Mouse (Mus musculus): ENCODE measurements around the gene Eps8l2. TPM values are rescaled to one million over a fixed set of nuclear protein-coding genes. Genes with fewer than 3 reads are reported as not detected.

The Eps8l2 gene
- total and polyA plus RNA-seq, 3 experiments, result 0.10 TPM; not detected in 2

- H3K79me2 ChIP-seq (ENCODE audit: control insufficient read depth, insufficient read depth, low read length, poor library complexity), result no peaks in the 10 kb centered on the region
- H3K9me3 ChIP-seq (replicated peaks; ENCODE audit: insufficient read depth, low read length), result no peaks in the 10 kb centered on the region
- DNase-seq (ENCODE audit: low read depth, low spot score), result no peak
- TF ChIP-seq POLR2AphosphoS5 (IDR thresholded peaks at IDR 0.05; ENCODE audit: borderline replicate concordance, low read depth, low read length), result no peak
- peaks cover 0 to 4% of the 10 kb centered on the region in 2 experiments; a peak in 3 of 4 replicates for H3K27me3 ChIP-seq (ENCODE audit: control insufficient read depth in 1 of 2, insufficient read depth in 2 of 2, low read length in 2 of 2)
- no peak overlapping the region for H3K4me3 ChIP-seq (ENCODE audit: control insufficient read depth in 1 of 2, insufficient read depth in 1 of 2, low read depth in 2 of 2, low read length in 2 of 2)
- no peak overlapping the region for H3K27ac ChIP-seq (ENCODE audit: control insufficient read depth, low read depth, low read length)
- H3K9ac ChIP-seq (ENCODE audit: control insufficient read depth, low read depth, low read length, poor library complexity, severe bottlenecking), result no peak overlapping the region
- H3K4me1 ChIP-seq (ENCODE audit: control insufficient read depth in 1 of 2, insufficient read depth in 2 of 2, low read length in 2 of 2), result no peaks in the 10 kb centered on the region
- H3K36me3 ChIP-seq (ENCODE audit: control insufficient read depth in 1 of 2, insufficient read depth in 2 of 2, low read length in 2 of 2), result no peaks in the 10 kb centered on the region
Observed at GRCm38 (mm10) chr7:141339215-141339920, 688 bp downstream of the Eps8l2 start.

DNA sequence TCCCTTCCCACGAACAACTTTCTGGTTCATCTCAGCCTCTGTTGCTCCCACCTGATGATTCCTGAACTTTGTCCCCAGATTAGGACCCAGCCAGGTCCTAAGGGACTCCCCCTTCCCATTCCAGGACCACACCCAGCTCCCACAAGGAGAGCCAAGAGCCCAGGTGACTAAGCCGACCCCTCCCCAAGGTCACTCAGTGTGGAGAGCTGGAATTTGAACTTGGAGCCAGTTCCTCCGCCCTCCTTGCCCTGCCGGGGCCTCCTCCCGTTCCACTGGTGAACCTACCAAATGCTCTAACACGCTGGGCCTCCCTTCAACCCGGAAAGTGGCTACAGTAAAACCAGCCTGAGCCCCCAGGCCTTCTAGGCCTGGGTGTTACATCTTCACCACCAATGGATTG, 1.3 kb downstream of the Eps8l2 start:
- Histone ChIP-seq H3K27ac (ENCODE audit: control insufficient read depth, low read depth, low read length) (no peak overlapping the region), H3K4me3 (ENCODE audit: control insufficient read depth in 1 of 2, insufficient read depth in 1 of 2, low read depth in 2 of 2, low read length in 2 of 2) (no peak overlapping the region), H3K79me2 (ENCODE audit: control insufficient read depth, insufficient read depth, low read length, poor library complexity) (no peaks in the 10 kb centered on the region), H3K27me3 (ENCODE audit: control insufficient read depth in 1 of 2, insufficient read depth in 2 of 2, low read length in 2 of 2) (peaks cover 0 to 4% of the 10 kb centered on the region in 2 experiments; a peak in 3 of 4 replicates), H3K9ac (ENCODE audit: control insufficient read depth, low read depth, low read length, poor library complexity, severe bottlenecking) (no peak overlapping the region), H3K9me3 (replicated peaks; ENCODE audit: insufficient read depth, low read length) (no peaks in the 10 kb centered on the region), H3K4me1 (ENCODE audit: control insufficient read depth in 1 of 2, insufficient read depth in 2 of 2, low read length in 2 of 2) (no peaks in the 10 kb centered on the region), H3K36me3 (ENCODE audit: control insufficient read depth in 1 of 2, insufficient read depth in 2 of 2, low read length in 2 of 2) (no peaks in the 10 kb centered on the region)
- DNase-seq (ENCODE audit: low read depth, low spot score), result no peak
- TF ChIP-seq SIN3A (IDR thresholded peaks at IDR 0.05; ENCODE audit: low read length) (no peak), ZC3H11A (IDR thresholded peaks at IDR 0.05; ENCODE audit: low read depth, low read length) (no peak), RCOR1 (IDR thresholded peaks at IDR 0.05; ENCODE audit: low read depth, low read length) (no peak), MEF2A (IDR thresholded peaks at IDR 0.05; ENCODE audit: extremely low read depth, insufficient replicate concordance, low read depth, low read length, poor library complexity, severe bottlenecking) (no peak)

DNA sequence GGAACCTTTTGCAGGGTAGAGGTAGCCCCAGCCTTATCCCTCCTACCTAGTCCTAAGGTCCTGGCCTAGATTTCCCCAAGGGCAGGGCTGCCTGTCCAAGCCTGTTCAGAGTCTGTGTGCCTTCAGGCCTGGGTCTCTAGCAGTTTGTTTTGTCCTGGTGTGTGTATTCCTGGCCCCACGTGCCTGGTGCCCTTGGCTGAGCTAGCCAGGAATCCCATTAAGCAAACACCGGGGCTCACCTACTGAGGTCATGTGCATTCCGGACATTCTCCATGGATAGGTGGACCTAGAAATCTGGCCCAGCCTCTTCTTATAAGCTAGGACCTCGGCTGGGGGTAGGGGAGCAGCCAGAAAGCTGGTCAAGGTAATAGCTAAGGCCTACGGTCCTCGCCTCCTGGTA, 1.8 kb downstream of the Eps8l2 start:
- H3K9me3 ChIP-seq (replicated peaks; ENCODE audit: insufficient read depth, low read length), result no peaks in the 10 kb centered on the region
- H3K27me3 ChIP-seq (ENCODE audit: control insufficient read depth in 1 of 2, insufficient read depth in 2 of 2, low read length in 2 of 2), result peaks cover 0 to 4% of the 10 kb centered on the region in 2 experiments; a peak in 3 of 4 replicates
- no peak overlapping the region for H3K27ac ChIP-seq (ENCODE audit: control insufficient read depth, low read depth, low read length)
- no peaks in the 10 kb centered on the region for H3K4me1 ChIP-seq (ENCODE audit: control insufficient read depth in 1 of 2, insufficient read depth in 2 of 2, low read length in 2 of 2)
- no peak overlapping the region for H3K4me3 ChIP-seq (ENCODE audit: control insufficient read depth in 1 of 2, insufficient read depth in 1 of 2, low read depth in 2 of 2, low read length in 2 of 2)
- TF ChIP-seq MEF2A (IDR thresholded peaks at IDR 0.05; ENCODE audit: extremely low read depth, insufficient replicate concordance, low read depth, low read length, poor library complexity, severe bottlenecking) (no peak), NELFE (IDR thresholded peaks at IDR 0.05; ENCODE audit: low read depth, low read length) (no peak)
- no peak for DNase-seq (ENCODE audit: low read depth, low spot score)
- H3K36me3 ChIP-seq (ENCODE audit: control insufficient read depth in 1 of 2, insufficient read depth in 2 of 2, low read length in 2 of 2), result no peaks in the 10 kb centered on the region
- no peaks in the 10 kb centered on the region for H3K79me2 ChIP-seq (ENCODE audit: control insufficient read depth, insufficient read depth, low read length, poor library complexity)
- H3K9ac ChIP-seq (ENCODE audit: control insufficient read depth, low read depth, low read length, poor library complexity, severe bottlenecking), result no peak overlapping the region

GRCm38 (mm10) chr7:141341689-141342226, 3.1 kb downstream of the Eps8l2 start:
- no peak for TF ChIP-seq MEF2A (IDR thresholded peaks at IDR 0.05; ENCODE audit: extremely low read depth, insufficient replicate concordance, low read depth, low read length, poor library complexity, severe bottlenecking)
- TF ChIP-seq CHD2 (IDR thresholded peaks at IDR 0.05; ENCODE audit: low read length), result no peak
- no peak for TF ChIP-seq MXI1 (IDR thresholded peaks at IDR 0.05; ENCODE audit: low read depth, low read length)
- TF ChIP-seq MYB (IDR thresholded peaks at IDR 0.05; ENCODE audit: low read depth, low read length), result no peak
- no peak for TF ChIP-seq UBTF (IDR thresholded peaks at IDR 0.05; ENCODE audit: borderline replicate concordance, insufficient read depth, low read depth, low read length)
- TF ChIP-seq TBP (IDR thresholded peaks at IDR 0.05; ENCODE audit: low read depth, low read length), result no peak
- TF ChIP-seq MAFK (IDR thresholded peaks at IDR 0.05; ENCODE audit: borderline replicate concordance, low read depth, low read length), result no peak
- no peak for TF ChIP-seq NRF1 (IDR thresholded peaks at IDR 0.05; ENCODE audit: insufficient read depth, low read depth, low read length, poor library complexity, severe bottlenecking)
- no peak for TF ChIP-seq USF2 (IDR thresholded peaks at IDR 0.05; ENCODE audit: borderline replicate concordance in 1 of 2, insufficient read depth in 1 of 2, low read depth in 1 of 2, low read length in 2 of 2)
- TF ChIP-seq USF1 (IDR thresholded peaks at IDR 0.05; ENCODE audit: low read depth, low read length), result no peak
- TF ChIP-seq BHLHE40 (IDR thresholded peaks at IDR 0.05; ENCODE audit: borderline replicate concordance, low read depth, low read length), result no peak
- no peak for TF ChIP-seq GABPA (IDR thresholded peaks at IDR 0.05; ENCODE audit: low read depth, low read length)
- Histone ChIP-seq H3K36me3 (ENCODE audit: control insufficient read depth in 1 of 2, insufficient read depth in 2 of 2, low read length in 2 of 2) (no peaks in the 10 kb centered on the region), H3K27ac (ENCODE audit: control insufficient read depth, low read depth, low read length) (no peak overlapping the region)

More at GRCm38 (mm10) chr7:141341689-141342226, 3.1 kb downstream of the Eps8l2 start:
- H3K4me1 ChIP-seq (ENCODE audit: control insufficient read depth in 1 of 2, insufficient read depth in 2 of 2, low read length in 2 of 2), result no peaks in the 10 kb centered on the region
- no peak overlapping the region for H3K4me3 ChIP-seq (ENCODE audit: control insufficient read depth in 1 of 2, insufficient read depth in 1 of 2, low read depth in 2 of 2, low read length in 2 of 2)
- DNase-seq (ENCODE audit: low read depth, low spot score), result no peak
- H3K27me3 ChIP-seq (ENCODE audit: control insufficient read depth in 1 of 2, insufficient read depth in 2 of 2, low read length in 2 of 2), result peaks cover 0 to 4% of the 10 kb centered on the region in 2 experiments; a peak in 3 of 4 replicates
- H3K9me3 ChIP-seq (replicated peaks; ENCODE audit: insufficient read depth, low read length), result no peaks in the 10 kb centered on the region
- no peaks in the 10 kb centered on the region for H3K79me2 ChIP-seq (ENCODE audit: control insufficient read depth, insufficient read depth, low read length, poor library complexity)
- no peak overlapping the region for H3K9ac ChIP-seq (ENCODE audit: control insufficient read depth, low read depth, low read length, poor library complexity, severe bottlenecking)

Data from MEL (cell line).